Mouse (Mus musculus) kidney, adult 2 months (tissue): ENCODE measurements around the gene Asap2.

Experiments used
- CTCF ChIP-seq: fragments of 200-500 bp; conservative IDR thresholded peaks from 2 replicates; pipeline ENCODE4 v1.5.1; 2011; ENCODE audit warnings: low read depth, mild to moderate bottlenecking, control low read depth, low read length, moderate library complexity, mixed read lengths; ENCODE audit not compliant: insufficient read depth, insufficient read length
- POLR2A ChIP-seq: fragments of 200-500 bp; IDR thresholded peaks from one replicate; pipeline ENCODE4 v1.6.1; 2011; ENCODE audit warnings: low read depth, low read length, control low read depth

- TF ChIP-seq CTCF = no peak
- no peak for TF ChIP-seq POLR2A
These were observed 192.5 kb downstream of the Asap2 start for GRCm38 (mm10) chr12:21182786-21183185.
